Mouse (Mus musculus): ENCODE measurements at regions not wholly inside any gene's neighbourhood (a gene's known extent, or its start where the extent isn't known, plus 50 kb on each side); places are given as distances from the start of the nearest gene placed in this dataset.
"Not testable (repeated sequence)": the region's sequence is repeated elsewhere in the genome, so short reads cannot be mapped to it uniquely, and the experiment has no call there.

GRCm38 (mm10) chr12:69485652-69486651, 96.9 kb downstream of the Vcpkmt start:
- DNase-seq (ENCODE audit: low read depth, low spot score) = peak; percentile 73

DNA sequence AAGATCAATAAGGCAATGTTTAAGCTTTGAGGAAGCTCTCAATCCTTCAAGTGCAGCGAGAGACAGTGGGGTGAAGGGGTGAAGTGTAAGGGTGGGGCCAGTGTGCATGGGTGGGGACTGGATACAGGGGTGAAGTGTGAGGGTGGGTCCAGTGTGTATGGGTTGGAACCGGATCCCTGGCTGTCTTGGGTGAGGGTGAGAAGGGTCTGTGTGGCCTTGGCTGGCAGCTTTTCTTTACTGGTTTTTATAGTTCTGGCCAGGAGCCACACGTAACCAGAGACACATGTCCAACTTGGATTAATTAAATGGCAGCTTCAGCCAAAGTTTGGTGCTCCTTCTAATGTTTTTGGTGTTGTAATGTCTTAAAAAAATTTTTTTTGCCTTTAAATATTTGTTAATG, 101.4 kb downstream of the Vcpkmt start:
- no peak for DNase-seq (ENCODE audit: low read depth, low spot score)

- DNase-seq (ENCODE audit: low read depth, low spot score) = peak; percentile 35
These were observed 104.4 kb upstream of the Gm9887 start for GRCm38 (mm10) chr12:69476631-69477091.

DNA sequence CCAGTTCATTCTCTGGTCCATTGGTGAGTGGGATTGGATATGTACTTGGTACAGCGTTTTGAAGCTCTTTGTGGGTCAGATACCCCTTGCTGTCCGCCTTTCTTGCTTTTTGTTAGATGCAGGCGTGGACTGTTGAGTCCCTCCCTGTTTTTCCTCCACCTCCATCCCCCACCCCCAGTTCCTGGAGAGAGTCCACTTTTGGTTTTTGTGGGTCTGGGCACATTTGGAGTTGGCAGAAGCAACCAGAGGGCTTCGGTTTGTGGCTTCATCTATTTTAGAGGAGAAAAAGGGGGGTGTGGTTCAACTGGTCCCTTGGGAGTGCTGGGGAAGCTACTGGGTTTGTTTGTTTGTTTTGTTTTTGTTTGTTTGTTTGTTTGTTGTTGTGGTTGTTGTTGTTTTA, 103.9 kb upstream of the Gm9887 start:
- no peak for DNase-seq (ENCODE audit: low read depth, low spot score)

DNA sequence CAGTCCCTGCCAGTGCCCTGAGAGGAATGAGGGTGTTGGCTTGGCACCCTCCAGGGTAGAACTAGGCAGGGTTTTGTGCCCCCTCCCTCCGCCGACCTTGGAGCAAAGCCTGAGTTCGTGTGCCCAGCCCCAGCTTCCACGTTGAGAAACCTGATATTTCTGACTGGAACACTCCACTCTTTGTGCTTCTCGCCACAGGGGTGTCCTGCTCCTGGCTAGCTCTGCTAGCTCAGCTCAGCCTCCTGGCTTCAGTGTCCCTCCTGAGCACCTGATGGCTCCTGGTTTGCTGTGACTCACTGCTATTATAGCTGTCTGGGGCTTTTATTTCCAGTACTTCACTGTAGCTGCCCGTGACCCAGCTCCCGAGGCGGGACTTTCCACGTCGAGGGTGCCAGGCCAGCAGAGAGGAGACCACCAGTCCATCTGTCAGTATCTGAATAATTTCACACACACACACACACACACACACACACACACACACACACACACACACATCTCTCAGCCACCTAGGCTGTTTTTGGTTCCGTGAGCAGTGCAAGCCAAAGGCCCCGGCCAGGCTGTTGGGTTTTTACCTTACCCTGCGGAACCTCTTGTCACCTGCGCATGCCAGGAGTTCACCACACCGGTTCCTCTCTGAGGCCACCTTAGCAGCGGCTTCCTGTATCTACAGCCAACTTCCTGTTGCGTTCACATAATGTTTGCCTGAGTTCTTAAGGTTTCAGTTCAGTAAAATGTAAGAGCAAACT, 102.8 kb upstream of the Gm9887 start:
- peak; percentile 48 for DNase-seq (ENCODE audit: low read depth, low spot score)

GRCm38 (mm10) chr12:69474141-69474915, 102.1 kb upstream of the Gm9887 start:
- DNase-seq (ENCODE audit: low read depth, low spot score) = no peak

- no peak for DNase-seq (ENCODE audit: low read depth, low spot score)
These were observed 101.3 kb upstream of the Gm9887 start for GRCm38 (mm10) chr12:69473379-69474057.

- DNase-seq (ENCODE audit: low read depth, low spot score) = no peak
These were observed 100.7 kb upstream of the Gm9887 start for GRCm38 (mm10) chr12:69472912-69473311.

GRCm38 (mm10) chr12:69471876-69472275, 99.6 kb upstream of the Gm9887 start:
- no peak for DNase-seq (ENCODE audit: low read depth, low spot score)

GRCm38 (mm10) chr12:69469004-69469403, 96.7 kb upstream of the Gm9887 start:
- no peak for DNase-seq (ENCODE audit: low read depth, low spot score)

DNA sequence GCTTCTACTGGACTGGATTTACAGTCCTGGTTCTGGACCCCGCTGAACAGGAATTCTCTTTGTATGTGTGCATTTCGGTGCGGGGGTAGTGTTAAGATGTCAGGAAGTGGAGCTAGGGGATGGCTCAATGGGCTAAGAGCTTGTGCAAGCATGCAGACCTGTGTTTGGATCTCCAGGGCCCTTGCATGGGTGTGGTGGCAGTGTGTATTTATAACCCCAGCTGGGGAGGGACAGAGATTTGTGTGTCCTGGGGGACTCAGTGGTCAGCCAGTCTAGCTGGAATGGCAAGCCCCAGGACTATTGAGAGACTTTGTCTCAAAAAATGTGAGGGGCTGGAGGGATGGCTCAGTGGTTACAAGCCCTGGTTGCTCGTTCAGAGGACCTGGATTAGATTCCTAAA, 95.1 kb upstream of the Gm9887 start:
- DNase-seq (ENCODE audit: low read depth, low spot score) = no peak

- DNase-seq (ENCODE audit: low read depth, low spot score) = no peak
These were observed 92.6 kb upstream of the Gm9887 start for GRCm38 (mm10) chr12:69464906-69465305.

- DNase-seq (ENCODE audit: low read depth, low spot score) = not testable (repeated sequence)
These were observed 91.1 kb upstream of the Gm9887 start for GRCm38 (mm10) chr12:69463327-69463726.

DNA sequence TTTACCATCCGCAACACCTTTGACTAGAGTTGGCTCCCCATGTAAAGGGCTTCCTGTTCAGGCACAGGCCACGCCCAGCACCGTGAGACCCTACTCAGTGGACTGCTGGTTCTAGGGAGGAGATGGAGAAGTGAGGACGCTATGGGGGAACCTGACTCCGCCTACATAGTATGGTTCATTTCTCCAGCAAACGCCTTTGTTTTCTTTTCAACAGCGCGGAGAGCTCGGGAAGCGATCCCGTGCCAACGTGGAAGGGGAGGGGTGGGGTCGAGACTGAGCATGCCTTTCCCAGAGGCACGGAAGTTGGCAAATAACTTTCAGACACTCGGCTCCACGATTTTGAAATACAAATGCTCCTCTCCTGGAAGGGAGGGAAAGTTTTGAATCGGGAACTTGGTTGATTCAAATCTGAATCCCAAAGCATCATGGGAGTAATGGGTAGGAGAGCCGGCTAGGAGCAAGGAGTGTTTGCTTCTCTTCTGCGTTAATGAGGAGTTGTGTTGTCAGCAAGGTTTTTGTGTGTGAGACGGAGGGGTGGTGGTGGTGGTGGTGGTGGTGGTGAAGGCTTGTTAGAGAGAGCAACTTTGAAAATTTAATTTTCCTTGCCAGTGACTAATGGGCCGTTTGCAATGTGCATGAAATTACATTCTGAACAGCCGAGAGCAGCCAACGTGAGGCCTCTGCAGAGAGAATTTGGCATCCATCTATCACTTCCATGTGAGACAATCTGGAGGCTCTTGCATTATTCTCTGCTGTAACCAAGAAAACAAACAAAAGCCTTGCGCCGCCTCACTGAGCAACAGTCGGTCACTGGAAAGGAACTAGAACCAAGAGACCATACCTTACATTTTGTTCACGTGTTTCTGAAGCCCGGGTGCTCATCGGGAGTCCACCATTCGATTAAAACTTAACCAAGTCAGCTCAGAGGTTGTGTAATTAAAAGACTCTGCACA, 89.9 kb upstream of the Gm9887 start:
- DNase-seq (ENCODE audit: low read depth, low spot score) = peak; percentile 68

DNA sequence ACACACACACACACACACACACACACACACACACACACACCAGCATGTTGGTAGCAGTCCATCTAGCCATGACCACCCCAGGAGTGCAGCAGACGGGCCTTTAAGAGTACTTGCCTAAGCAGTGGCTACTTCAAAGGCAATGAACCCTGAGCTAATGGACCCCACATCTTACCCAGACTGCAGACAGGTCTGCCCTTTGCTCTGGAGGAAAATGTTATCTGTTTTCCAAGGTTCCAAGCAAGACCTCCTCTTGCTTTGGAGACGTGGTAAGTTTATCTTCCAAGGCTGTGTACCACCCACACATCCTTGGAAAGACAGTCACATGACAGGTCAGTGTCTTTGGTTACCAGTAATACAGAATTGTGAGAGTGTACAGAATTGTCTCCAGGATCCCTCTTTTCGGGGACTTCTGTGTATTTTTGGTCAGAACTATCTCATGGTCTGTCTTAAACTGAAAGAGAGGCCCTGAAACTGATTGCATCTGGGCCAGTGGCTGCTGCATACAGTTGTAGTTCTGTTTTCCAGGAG, 88.4 kb upstream of the Gm9887 start:
- DNase-seq (ENCODE audit: low read depth, low spot score) = no peak

- DNase-seq (ENCODE audit: low read depth, low spot score) = no peak
These were observed 86.0 kb upstream of the Gm9887 start for GRCm38 (mm10) chr12:69458170-69458841.

DNA sequence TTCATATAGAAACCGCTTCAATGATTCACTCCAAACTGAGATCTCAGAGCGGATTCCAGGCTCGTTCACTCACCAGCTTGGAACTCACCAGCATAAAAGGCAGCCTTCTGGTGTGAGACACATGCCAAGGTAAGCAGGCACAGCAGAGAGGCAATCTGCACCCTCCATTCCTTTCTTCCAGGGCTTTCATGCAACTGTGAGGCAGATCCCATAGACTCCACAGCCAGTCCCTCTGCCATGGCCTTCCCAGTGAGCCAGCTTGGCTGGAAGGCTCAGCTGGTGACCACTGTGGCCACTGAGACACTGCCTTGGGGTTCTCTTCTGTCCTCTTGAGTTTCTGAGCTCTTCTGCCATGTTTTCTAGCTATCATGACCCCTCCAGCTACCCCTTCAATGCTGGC, 84.5 kb upstream of the Gm9887 start:
- DNase-seq (ENCODE audit: low read depth, low spot score) = no peak

DNA sequence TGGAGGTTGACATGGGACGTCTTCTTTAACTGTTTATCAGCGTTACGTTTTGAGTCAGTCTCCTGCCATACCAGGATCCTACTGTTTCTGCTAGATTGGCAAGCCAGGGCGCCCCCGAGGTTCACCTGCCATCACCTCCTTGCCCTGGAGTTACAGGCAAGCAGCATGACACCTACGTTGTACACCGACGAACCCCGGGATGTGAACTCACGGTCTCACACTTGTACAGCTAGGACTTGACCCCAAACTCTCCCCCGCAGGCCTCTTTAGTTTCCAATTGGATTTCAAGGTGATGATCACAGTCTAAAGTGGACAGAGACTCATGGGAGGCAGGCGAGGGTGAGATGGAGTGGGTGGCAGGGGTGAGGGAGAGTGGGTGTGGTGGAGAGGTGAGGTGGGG, 83.9 kb upstream of the Gm9887 start:
- no peak for DNase-seq (ENCODE audit: low read depth, low spot score)

- no peak for DNase-seq (ENCODE audit: low read depth, low spot score)
These were observed 83.3 kb upstream of the Gm9887 start for GRCm38 (mm10) chr12:69455566-69455965.
